In the genomic region with DNA sequence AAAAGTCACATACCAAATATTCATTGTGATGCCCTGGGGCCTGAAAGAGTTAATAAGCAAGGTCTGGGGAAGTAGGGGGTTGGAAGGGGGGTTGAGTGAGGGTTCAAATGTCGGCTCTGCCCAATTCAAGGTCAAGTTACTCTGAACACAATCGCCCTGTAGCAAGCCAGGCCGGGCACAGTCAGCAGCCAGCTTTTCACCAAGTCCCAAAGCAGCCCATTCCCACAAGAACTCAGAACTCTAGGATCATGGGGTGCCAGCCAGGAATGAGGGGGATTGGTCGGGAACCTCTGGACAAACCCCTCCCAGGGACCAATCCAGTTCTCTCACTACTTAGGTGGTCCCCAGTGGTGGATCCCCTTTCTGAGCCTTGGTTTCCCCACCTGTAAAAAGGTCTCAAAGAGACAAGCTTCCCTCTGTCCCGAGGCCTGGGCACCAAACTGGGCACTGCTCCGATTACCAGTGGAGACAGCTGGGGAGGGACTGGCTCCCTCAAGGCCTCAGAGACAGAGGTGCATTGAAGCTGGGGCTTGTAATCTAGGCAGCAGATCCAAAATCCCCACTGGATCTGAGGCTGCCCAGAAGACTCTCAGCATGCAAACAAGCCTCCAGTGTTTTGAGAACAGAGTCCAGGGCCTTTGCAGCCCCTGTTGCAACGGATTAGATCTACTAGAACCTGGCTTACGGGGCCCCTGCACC, we compare ENCODE assay signal across 10 mouse cellular contexts. TPM values are rescaled to one million over a fixed set of nuclear protein-coding genes. Genes with fewer than 3 reads are reported as not detected.
A peak's percentile ranks its signal among the peaks of the same experiment; 100 is the strongest.
DNase-seq lines count a peak whose midpoint lies in the region; ATAC-seq and TF ChIP-seq lines count a peak whose summit lies in the region.
"Had no signal": no experiment of that assay in that cellular context is flagged by ENCODE, and none has a peak within 500 bp of the region (broad histone marks: within the 10 kb centered on the region; RNA-seq: fewer than 3 reads in every experiment).

No protein-coding gene starts in this region.

- no peak for TF ChIP-seq EP300 in CH12.LX (IDR thresholded peaks at IDR 0.05; ENCODE audit: low read length)

- H3K79me2 ChIP-seq in CH12.LX (replicated peaks; ENCODE audit: control insufficient read depth, extremely low read depth, insufficient read depth, poor library complexity, severe bottlenecking): peaks cover 62% of the 10 kb centered on the region

- no peak overlapping the region for H3K4me3 ChIP-seq in heart, embryonic 14.5 days (ENCODE audit: control insufficient read depth in 1 of 2, insufficient read depth in 1 of 2, low read depth in 1 of 2, low read length in 2 of 2)
- no peak overlapping the region for H3K4me3 ChIP-seq in CH12.LX (replicated peaks in 1 of 3; ENCODE audit: low read depth in 2 of 3, low read length in 2 of 3, poor library complexity in 1 of 3)
- H3K4me3 ChIP-seq in embryonic facial prominence, embryonic 14.5 days (ENCODE audit: low read depth, low read length): no peak overlapping the region
- H3K4me3 ChIP-seq in limb, embryonic 10.5 days: peak overlapping the region; percentile 24

- DNase-seq in heart, adult 9 months (ENCODE audit: low spot score in 2 of 2): no peak
- no peak for DNase-seq in CH12.LX (ENCODE audit: extremely low read depth)
- DNase-seq in embryonic facial prominence, embryonic 14.5 days (ENCODE audit: low spot score): peak; percentile 30
- no peak for DNase-seq in limb, embryonic 10.5 days (ENCODE audit: low spot score)
- no peak for DNase-seq in adipocyte (ENCODE audit: low spot score)
- DNase-seq in spleen, postnatal 10 days (ENCODE audit: low spot score in 2 of 2): no peak
- DNase-seq: cerebellum, postnatal 10 days; thymus, postnatal 4 days had no signal

- no peak for TF ChIP-seq POLR2A in CH12.LX (IDR thresholded peaks at IDR 0.05; ENCODE audit: low read depth, low read length)

- WGBS in heart, embryonic 14.5 days: 30% methylated on average over 8 of the region's 8 CpGs
- WGBS in embryonic facial prominence, embryonic 14.5 days: 15% methylated on average over 8 of the region's 8 CpGs
- WGBS in limb, embryonic 10.5 days: 23% methylated on average over 8 of the region's 8 CpGs

- H3K36me3 ChIP-seq in heart, embryonic 14.5 days (ENCODE audit: control insufficient read depth, insufficient read depth, low read length): no peaks in the 10 kb centered on the region
- H3K36me3 ChIP-seq in CH12.LX (replicated peaks in 1 of 2; ENCODE audit: control insufficient read depth in 1 of 2, insufficient read depth in 1 of 2, low read length in 1 of 2): peaks cover 0 to 53% of the 10 kb centered on the region in 2 experiments
- H3K36me3 ChIP-seq in embryonic facial prominence, embryonic 14.5 days (ENCODE audit: control insufficient read depth, insufficient read depth, low read length): no peaks in the 10 kb centered on the region
- H3K36me3 ChIP-seq in limb, embryonic 10.5 days: no peaks in the 10 kb centered on the region

- TF ChIP-seq CTCF in CH12.LX (conservative IDR thresholded peaks at IDR 0.05 in 1 of 2, IDR thresholded peaks at IDR 0.05 in 1 of 2; ENCODE audit: low read depth in 2 of 2, low read length in 2 of 2): no peak

- H3K4me2 ChIP-seq in heart, embryonic 14.5 days (ENCODE audit: low read length): peak overlapping the region; percentile 2; the same call in 1 of the 2 replicates
- H3K4me2 ChIP-seq in CH12.LX (ENCODE audit: insufficient read depth, low read depth, poor library complexity, severe bottlenecking): 0 out of 2 replicates have a peak overlapping the region, but pooled peaks have one; percentile 27
- peak overlapping the region; percentile 23 for H3K4me2 ChIP-seq in embryonic facial prominence, embryonic 14.5 days (ENCODE audit: low read depth, low read length)

- no peaks in the 10 kb centered on the region for H3K9me3 ChIP-seq in heart, embryonic 14.5 days (ENCODE audit: control insufficient read depth, low read length)
- no peaks in the 10 kb centered on the region for H3K9me3 ChIP-seq in CH12.LX (replicated peaks; ENCODE audit: low read length)
- H3K9me3 ChIP-seq in embryonic facial prominence, embryonic 14.5 days (ENCODE audit: control insufficient read depth, low read length): no peaks in the 10 kb centered on the region
- no peaks in the 10 kb centered on the region for H3K9me3 ChIP-seq in limb, embryonic 10.5 days (replicated peaks)

- no peak for TF ChIP-seq RAD21 in CH12.LX (IDR thresholded peaks at IDR 0.05; ENCODE audit: low read depth, low read length)

- in situ Hi-C loops in CH12.LX (cut with MboI; ENCODE audit: low pct_ligation_motif_present, low pct_unique_long_range_greater_than_20kb, low sequenced_read_pairs): no loop called here

- no peak for ATAC-seq in heart, embryonic 14.5 days (ENCODE audit: insufficient number of reproducible peaks, insufficient read depth, low FRiP score, low read depth)
- no peak for ATAC-seq in embryonic facial prominence, embryonic 14.5 days (ENCODE audit: low read depth)
- no peak for ATAC-seq in megakaryocyte, adult 5-6 weeks (ENCODE audit: poor library complexity, severe bottlenecking)

- H3K27ac ChIP-seq in heart, embryonic 14.5 days (replicated peaks in 1 of 2; ENCODE audit: control insufficient read depth in 1 of 2, insufficient read depth in 1 of 2, low read depth in 2 of 2, low read length in 2 of 2): peak overlapping the region in 1 of 2 experiments; percentile 48; a peak in 1 of 4 replicates
- no peak overlapping the region for H3K27ac ChIP-seq in CH12.LX (ENCODE audit: insufficient read depth, low read depth)
- H3K27ac ChIP-seq in embryonic facial prominence, embryonic 14.5 days (replicated peaks; ENCODE audit: low read depth, low read length): peak overlapping the region; percentile 81
- H3K27ac ChIP-seq in limb, embryonic 10.5 days: peak overlapping the region; percentile 77

- dilution Hi-C loops in CH12.LX (cut with MboI; ENCODE audit: extremely low pct_ligation_motif_present, extremely low pct_unique_long_range_greater_than_20kb, low sequenced_read_pairs): no loop called here

- H3K4me1 ChIP-seq in heart, embryonic 14.5 days (ENCODE audit: control insufficient read depth in 2 of 2, insufficient read depth in 2 of 2, low read length in 2 of 2): peaks cover 47 to 77% of the 10 kb centered on the region in 2 experiments
- peaks cover 31 to 77% of the 10 kb centered on the region in 2 experiments for H3K4me1 ChIP-seq in CH12.LX (ENCODE audit: control insufficient read depth in 1 of 2, insufficient read depth in 2 of 2)
- H3K4me1 ChIP-seq in embryonic facial prominence, embryonic 14.5 days (ENCODE audit: control insufficient read depth, insufficient read depth, low read length): peaks cover 83% of the 10 kb centered on the region
- peaks cover 87% of the 10 kb centered on the region for H3K4me1 ChIP-seq in limb, embryonic 10.5 days

- H3K27me3 ChIP-seq in heart, embryonic 14.5 days (ENCODE audit: control insufficient read depth, insufficient read depth, low read length): no peaks in the 10 kb centered on the region
- no peaks in the 10 kb centered on the region for H3K27me3 ChIP-seq in CH12.LX (replicated peaks)
- no peaks in the 10 kb centered on the region for H3K27me3 ChIP-seq in embryonic facial prominence, embryonic 14.5 days (replicated peaks; ENCODE audit: control insufficient read depth, insufficient read depth, low read length)
- H3K27me3 ChIP-seq in limb, embryonic 10.5 days (ENCODE audit: low read depth, poor library complexity, severe bottlenecking): peaks cover 43% of the 10 kb centered on the region

- peak overlapping the region; percentile 18; the same call in 1 of the 2 replicates for H3K9ac ChIP-seq in heart, embryonic 14.5 days (ENCODE audit: low read length)
- H3K9ac ChIP-seq in CH12.LX (ENCODE audit: insufficient read depth, low read depth): no peak overlapping the region
- H3K9ac ChIP-seq in embryonic facial prominence, embryonic 14.5 days (ENCODE audit: low read depth, low read length): peak overlapping the region; percentile 8; the same call in 1 of the 2 replicates

RNA-seq across cellular contexts. Expression of a gene that starts 7.3 kb away (rescaled TPM):
- 33.5 and 40.1 TPM in 2 replicates for polyA plus RNA-seq in heart, embryonic 14.5 days (2014; fragmentation: Nextera tagmentation; extraction: Ambion mirVana)
- 63.9 and 69.9 TPM in 2 replicates for total RNA-seq in CH12.LX (2012; rRNA removed)
- 53.4 and 59.8 TPM in 2 replicates for total RNA-seq in CH12.LX (2014; rRNA removed)
- 36.4 and 46.6 TPM in 2 replicates for polyA plus RNA-seq in CH12.LX (2012; ENCODE audit: insufficient read length, low read depth)
- polyA plus RNA-seq in embryonic facial prominence, embryonic 14.5 days (2014; fragmentation: Nextera tagmentation; extraction: Ambion mirVana): 57.1 and 58.4 TPM in 2 replicates
- 22.1 and 24.2 TPM in 2 replicates for polyA plus RNA-seq in limb, embryonic 10.5 days (2016; fragmentation: Nextera tagmentation; extraction: Ambion mirVana)
- total RNA-seq in megakaryocyte, adult 5-6 weeks (2015): 0.76 and 0.82 TPM in 2 replicates
- 0.49 and 0.88 TPM in 2 replicates for total RNA-seq in megakaryocyte, adult 5-6 weeks (2017)

RNA-seq across cellular contexts. Expression of a gene that starts 20.4 kb away (rescaled TPM):
- 45.7 and 47.6 TPM in 2 replicates for polyA plus RNA-seq in heart, embryonic 14.5 days (2014; fragmentation: Nextera tagmentation; extraction: Ambion mirVana)
- total RNA-seq in CH12.LX (2012; rRNA removed) (58.5 and 59.7 TPM in 2 replicates), CH12.LX (2014; rRNA removed) (41.8 and 46.6 TPM in 2 replicates)
- polyA plus RNA-seq in CH12.LX (2012; ENCODE audit: insufficient read length, low read depth): 46.5 and 57.4 TPM in 2 replicates
- polyA plus RNA-seq in embryonic facial prominence, embryonic 14.5 days (2014; fragmentation: Nextera tagmentation; extraction: Ambion mirVana): 63.3 and 68.3 TPM in 2 replicates
- 54.4 and 54.5 TPM in 2 replicates for polyA plus RNA-seq in limb, embryonic 10.5 days (2016; fragmentation: Nextera tagmentation; extraction: Ambion mirVana)
- total RNA-seq in megakaryocyte, adult 5-6 weeks (2015): 50.9 and 52.3 TPM in 2 replicates
- total RNA-seq in megakaryocyte, adult 5-6 weeks (2017): 14.9 and 20.2 TPM in 2 replicates

RNA-seq across cellular contexts. Expression of a gene that starts 24.4 kb away (rescaled TPM):
- polyA plus RNA-seq in heart, embryonic 14.5 days (2014; fragmentation: Nextera tagmentation; extraction: Ambion mirVana): 8.0 and 16.3 TPM in 2 replicates
- total RNA-seq in CH12.LX (2012; rRNA removed) (0.88 and 1.1 TPM in 2 replicates), CH12.LX (2014; rRNA removed) (0.74 TPM in 1 of 2 replicates, not detected in the other)
- 0.31 and 1.2 TPM in 2 replicates for polyA plus RNA-seq in CH12.LX (2012; ENCODE audit: insufficient read length, low read depth)
- 12.5 and 14.7 TPM in 2 replicates for polyA plus RNA-seq in embryonic facial prominence, embryonic 14.5 days (2014; fragmentation: Nextera tagmentation; extraction: Ambion mirVana)
- polyA plus RNA-seq in limb, embryonic 10.5 days (2016; fragmentation: Nextera tagmentation; extraction: Ambion mirVana): 2.2 and 3.2 TPM in 2 replicates
- total RNA-seq in megakaryocyte, adult 5-6 weeks (2015): not detected in 2 replicates
- total RNA-seq in megakaryocyte, adult 5-6 weeks (2017): not detected in 2 replicates

RNA-seq across cellular contexts. Expression of a gene that starts 31.4 kb away (rescaled TPM):
- polyA plus RNA-seq in heart, embryonic 14.5 days (2014; fragmentation: Nextera tagmentation; extraction: Ambion mirVana): 0.97 and 1.4 TPM in 2 replicates
- total RNA-seq in CH12.LX (2012; rRNA removed): not detected in 2 replicates
- total RNA-seq in CH12.LX (2014; rRNA removed): not detected in 2 replicates
- not detected in 2 replicates for polyA plus RNA-seq in CH12.LX (2012; ENCODE audit: insufficient read length, low read depth)
- 15.6 and 20.6 TPM in 2 replicates for polyA plus RNA-seq in embryonic facial prominence, embryonic 14.5 days (2014; fragmentation: Nextera tagmentation; extraction: Ambion mirVana)
- 0.15 and 3.0 TPM in 2 replicates for polyA plus RNA-seq in limb, embryonic 10.5 days (2016; fragmentation: Nextera tagmentation; extraction: Ambion mirVana)
- total RNA-seq in megakaryocyte, adult 5-6 weeks (2015): not detected in 2 replicates
- total RNA-seq in megakaryocyte, adult 5-6 weeks (2017): not detected in 2 replicates

RNA-seq across cellular contexts. Expression of a gene that starts 33.4 kb away (rescaled TPM):
- 0.05 and 0.08 TPM in 2 replicates for polyA plus RNA-seq in heart, embryonic 14.5 days (2014; fragmentation: Nextera tagmentation; extraction: Ambion mirVana)
- 0.08 TPM in 1 of 2 replicates, not detected in the other for total RNA-seq in CH12.LX (2012; rRNA removed)
- not detected in 2 replicates for total RNA-seq in CH12.LX (2014; rRNA removed)
- not detected in 2 replicates for polyA plus RNA-seq in CH12.LX (2012; ENCODE audit: insufficient read length, low read depth)
- polyA plus RNA-seq in embryonic facial prominence, embryonic 14.5 days (2014; fragmentation: Nextera tagmentation; extraction: Ambion mirVana): 0.42 and 0.52 TPM in 2 replicates
- 0.03 TPM in 1 of 2 replicates, not detected in the other for polyA plus RNA-seq in limb, embryonic 10.5 days (2016; fragmentation: Nextera tagmentation; extraction: Ambion mirVana)
- total RNA-seq in megakaryocyte, adult 5-6 weeks (2015): not detected in 2 replicates
- not detected in 2 replicates for total RNA-seq in megakaryocyte, adult 5-6 weeks (2017)
